Mouse (Mus musculus): ENCODE data around the gene Calca.

Calca gene

DNA sequence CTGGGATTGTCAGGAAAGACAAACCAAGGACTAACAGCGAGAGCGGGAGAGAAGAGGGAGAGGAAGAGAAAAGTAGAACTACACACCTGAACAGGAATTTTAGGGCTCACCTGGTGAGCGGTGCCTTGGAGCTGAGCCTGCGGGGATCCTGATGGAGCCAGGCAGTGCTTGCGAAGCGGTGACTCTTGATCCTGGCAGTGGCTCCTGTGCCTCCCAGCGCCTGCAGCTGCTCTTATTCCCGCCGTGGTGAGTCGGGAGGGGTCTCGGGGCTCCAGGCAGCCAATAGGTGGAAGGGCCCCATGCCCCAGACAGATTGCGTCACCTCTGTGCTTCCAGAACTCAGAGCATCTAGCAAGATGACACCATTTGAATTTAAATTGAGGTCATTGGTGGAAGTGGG lies at the start of gene Calca:
Gene Calca, minus strand, starts transcription at position 256 of the 400 bp plus-strand sequence.
- peak; percentile 2 for DNase-seq

DNA sequence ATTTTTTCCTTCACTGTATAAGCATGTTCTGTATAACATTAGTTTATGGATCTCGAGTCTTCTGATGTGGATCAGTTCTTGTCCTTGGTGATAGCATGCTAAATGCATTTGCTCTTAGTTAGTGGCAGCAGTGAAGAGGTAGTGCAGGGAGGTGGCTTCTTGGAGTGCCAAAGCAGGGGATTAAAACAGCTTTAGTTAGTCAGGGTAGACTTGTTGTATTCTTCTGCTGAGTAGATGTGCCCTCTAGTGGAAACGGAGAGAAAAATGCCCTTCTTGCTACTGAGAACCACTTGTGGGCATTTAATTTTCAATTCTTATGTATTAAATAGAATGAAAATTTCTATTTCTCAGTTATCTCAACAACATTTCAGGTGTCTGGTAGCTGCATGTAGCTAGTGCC lies 36.5 kb upstream of the Calca start:
- peak; percentile 35 for DNase-seq

DNA sequence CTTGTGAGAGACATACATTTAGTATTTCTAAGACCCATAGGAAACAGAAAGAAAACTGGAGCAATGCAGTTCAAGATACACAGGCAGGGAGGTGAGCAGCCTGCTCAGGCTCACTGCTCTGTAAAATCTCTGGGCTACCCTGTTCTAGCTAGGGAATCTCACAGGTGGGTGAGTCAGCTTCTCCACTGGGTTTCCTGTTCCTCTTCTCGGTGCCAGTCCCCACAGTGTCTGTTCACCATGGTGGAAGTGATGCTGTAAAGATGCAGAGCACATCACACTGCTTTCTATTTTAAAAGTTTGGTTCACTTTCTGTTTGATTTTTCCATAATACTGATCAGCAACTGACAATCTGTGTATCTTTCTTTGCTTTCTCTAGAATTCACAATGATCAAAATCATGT lies 35.2 kb upstream of the Calca start:
- DNase-seq = no peak

DNA sequence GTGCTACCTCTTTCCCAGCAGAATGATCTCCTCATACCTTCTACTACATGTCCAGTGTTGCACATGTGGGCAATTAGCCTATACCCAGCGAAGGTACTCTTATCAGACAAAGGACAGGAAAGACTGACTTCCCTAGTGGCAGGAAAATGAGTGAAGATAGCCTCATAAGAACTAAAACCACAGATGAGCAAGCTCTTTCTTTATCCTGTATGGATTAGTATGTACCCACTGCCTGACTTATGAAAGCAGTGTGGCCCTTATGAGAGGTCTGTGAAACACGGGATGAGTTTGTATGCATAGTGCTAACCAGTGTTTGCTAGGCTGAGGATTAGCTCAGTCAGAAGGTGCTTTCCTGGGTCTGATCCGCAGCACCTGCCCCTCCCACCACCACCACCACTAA lies 13.6 kb upstream of the Calca start:
- DNase-seq = no peak

DNA sequence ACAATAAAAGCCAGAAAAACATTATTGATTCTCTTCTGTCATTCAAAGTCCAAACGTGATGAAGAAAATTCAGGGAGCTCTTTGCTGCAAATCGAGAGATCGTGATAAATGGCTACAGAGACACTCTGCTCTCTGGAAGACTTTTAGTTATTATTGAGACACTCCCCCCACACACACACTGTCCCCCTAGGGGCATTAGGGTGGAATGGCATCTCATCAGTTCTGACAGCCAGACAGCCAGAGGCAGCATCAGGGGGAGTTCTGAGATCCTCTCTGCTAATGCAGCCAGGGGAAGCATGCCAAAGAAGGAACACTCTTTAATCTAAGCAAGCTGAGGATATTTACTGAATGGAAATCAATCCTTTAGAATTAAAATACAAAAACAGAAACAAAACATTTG lies 12.6 kb upstream of the Calca start:
- no peak for DNase-seq

DNA sequence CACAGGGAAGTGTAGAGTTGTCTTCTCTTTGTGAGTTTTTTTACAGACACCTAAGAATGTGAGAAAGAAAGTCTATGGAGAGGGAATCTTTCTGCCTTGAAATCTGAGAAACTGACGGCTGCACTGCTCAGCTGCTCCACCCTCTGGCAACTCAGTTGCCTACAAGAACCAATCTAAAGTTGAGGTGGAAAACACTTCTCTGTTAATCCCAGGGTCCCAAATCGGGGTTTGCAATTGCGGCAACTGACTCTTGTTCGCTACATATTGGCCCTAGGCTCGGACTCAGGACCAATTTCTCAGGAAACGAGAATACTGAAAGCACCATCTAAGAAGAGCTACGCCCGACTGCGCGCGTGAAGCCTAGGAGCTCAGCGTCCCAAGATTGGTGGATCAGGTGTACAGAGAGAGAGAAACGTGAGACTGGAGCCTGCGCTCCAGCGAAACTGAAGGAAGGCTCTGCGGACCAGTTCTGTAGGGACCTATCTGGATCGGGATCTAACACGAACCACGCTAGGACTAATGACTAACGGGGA lies 522 bp downstream of the Calca start:
- peak; percentile 42 for DNase-seq

DNA sequence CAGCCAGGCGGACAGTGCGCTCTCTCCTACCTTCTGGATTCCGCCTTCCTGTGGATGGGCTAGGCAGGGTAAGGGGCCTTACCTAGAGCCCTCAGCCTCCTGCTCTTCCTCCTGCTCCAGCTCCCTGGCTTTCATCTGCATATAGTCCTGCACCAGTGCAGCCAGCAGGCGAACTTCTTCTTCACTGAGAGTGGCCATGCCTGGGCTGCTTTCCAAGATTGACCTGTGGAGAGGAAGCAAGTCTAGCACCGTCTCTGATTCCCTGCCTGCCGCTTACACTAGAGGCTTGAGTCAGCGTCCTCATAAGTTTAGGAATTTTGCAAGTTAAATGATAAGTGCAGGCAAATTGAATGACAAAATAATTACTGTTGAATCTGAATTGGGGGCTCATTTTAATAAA lies 1.8 kb downstream of the Calca start:
- no peak for DNase-seq

DNA sequence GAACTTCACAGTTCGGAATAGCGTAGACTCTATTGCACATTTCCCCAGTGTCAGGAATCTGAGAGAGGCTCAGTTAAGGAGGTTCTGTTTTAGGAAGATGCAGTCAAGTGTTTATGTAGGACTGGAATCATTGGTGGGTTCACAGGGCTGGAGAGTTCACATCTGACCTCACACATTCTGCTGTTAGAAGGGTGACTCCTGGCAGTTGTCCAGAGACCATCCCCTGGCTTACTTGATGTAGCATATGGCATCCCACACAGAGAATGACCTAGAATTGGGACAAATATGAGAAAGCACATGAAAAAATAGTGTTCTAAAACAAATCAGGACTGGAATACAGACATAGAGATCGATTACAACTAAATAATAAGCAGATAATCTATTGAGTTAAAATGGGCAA lies 10.2 kb downstream of the Calca start:
- no peak for DNase-seq

DNA sequence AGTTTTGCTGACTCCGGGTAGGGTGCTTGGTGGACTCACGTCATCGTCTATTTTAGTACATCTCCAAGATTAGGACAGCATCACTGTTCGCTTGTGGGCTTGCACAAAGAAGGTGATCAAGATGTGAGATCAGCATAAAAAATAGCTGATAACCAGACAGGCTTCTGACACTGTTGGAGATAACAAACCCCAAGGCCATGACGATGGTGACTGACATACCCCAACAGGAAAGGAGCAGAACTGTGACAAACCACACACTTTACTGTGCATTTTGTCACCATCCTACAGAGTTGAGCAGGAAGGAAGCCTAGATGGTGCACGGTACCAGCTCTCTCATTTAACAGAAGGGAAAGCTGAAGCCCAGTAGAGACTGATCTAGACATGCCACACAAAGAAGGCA lies 19.4 kb downstream of the Calca start:
- DNase-seq = no peak

DNA sequence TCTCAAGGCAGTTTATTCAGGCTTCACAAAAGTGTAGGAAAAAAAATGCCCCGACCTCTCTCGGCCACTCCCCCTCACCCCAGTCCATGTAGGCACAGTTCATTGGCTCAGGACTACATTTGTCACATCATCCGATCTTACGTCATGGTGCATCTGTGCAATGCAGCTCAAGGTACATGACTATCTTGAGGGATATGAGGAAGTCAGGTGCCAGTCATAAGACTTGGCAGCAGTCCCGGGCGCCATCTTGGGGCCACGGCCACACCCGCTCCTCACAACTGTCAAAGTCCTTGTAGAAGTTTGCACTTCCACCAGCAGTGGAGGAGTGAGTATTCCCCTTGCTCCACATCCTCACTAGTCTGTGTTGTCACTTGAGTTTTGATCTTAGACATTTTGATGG lies 41.8 kb downstream of the Calca start:
- peak; percentile 11 for DNase-seq

DNA sequence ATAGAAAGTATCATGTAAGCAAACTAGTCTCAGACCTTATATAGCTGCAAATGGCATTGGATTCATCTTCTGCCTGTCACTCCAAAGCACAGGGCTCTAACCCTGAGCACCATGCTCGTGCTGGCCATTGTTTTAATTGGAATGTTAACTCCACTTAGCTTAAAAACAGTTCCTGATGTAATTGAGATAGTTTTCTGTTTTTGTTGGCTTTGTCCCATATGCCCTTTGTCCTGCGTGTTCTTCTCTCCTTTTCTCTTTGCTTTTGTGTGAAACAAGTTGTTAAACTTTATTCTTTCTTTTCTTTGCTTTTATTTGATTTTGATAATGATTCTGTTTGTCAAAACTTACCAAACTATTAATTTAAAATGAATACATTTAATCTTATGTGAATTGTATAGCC lies 53.7 kb downstream of the Calca start:
- peak; percentile 61 for DNase-seq
